Mouse (Mus musculus) spleen, adult 2 months (tissue): Measurements from ENCODE around the gene Bcor.

Experiments
- CTCF ChIP-seq: fragments of 200-500 bp; IDR thresholded peaks from 2 replicates; pipeline ENCODE4 v1.5.1; 2011; ENCODE audit warnings: mild to moderate bottlenecking, inconsistent platforms; ENCODE audit not compliant: insufficient read depth, insufficient read length, insufficient replicate concordance; ENCODE audit errors: extremely low read depth
- POLR2A ChIP-seq: fragments of 200-500 bp; IDR thresholded peaks from 2 replicates; pipeline ENCODE4 v1.6.1; 2011; ENCODE audit warnings: low read depth, low read length, inconsistent platforms

DNA sequence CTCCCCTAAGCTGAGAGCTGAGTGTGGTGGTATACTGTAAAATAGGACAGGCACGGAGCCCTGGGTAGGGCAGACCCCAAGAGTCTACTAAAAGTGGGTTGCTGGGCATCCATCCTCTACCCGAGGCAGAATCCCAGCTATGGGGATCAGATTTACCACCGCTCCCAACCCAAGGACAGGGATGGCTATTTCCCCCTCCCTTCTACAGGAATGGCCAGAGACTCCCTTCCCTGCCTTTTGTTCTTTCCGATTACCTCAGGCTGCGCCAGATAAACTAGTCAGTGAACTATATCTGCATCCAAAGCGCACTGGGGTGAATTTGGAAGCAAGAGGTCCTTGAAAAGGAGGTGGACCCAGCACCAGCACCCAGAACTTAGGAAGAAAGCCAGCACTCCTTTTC is 93.1 kb downstream of the Bcor start:
- no peak for TF ChIP-seq CTCF
- no peak for TF ChIP-seq POLR2A
